Mouse (Mus musculus): ENCODE measurements around the gene Fpr-rs4. TPM values are rescaled to one million over a fixed set of nuclear protein-coding genes. Genes with fewer than 3 reads are reported as not detected.
"Not testable (repeated sequence)": the region's sequence is repeated elsewhere in the genome, so short reads cannot be mapped to it uniquely, and the experiment has no call there.

Fpr-rs4 gene
- not detected in 2 replicates for polyA plus RNA-seq (2014; fragmentation: Nextera tagmentation; extraction: Ambion mirVana)

DNA sequence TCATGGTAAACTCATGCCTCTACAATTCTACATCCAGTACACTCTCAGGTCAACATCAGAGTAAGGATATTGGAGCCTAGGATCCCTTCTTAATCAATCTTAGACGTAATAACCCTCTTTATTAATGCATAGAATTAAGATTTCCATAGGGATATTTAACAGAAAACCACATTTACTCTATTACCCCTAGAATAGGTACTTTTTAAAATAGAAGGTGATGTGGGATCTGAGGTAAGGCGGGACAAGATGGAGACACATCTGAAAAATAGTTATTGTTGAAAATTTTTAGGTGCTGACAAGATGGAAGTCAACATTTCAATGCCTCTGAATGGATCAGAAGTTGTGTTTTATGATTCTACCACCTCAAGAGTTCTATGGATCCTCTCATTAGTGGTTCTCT is at the start of gene Fpr-rs4:
Fpr-rs4 (plus strand) TSS at position 301 of the 400 bp plus-strand sequence.
- ATAC-seq (ENCODE audit: low FRiP score, low TSS enrichment), result no peak
- H3K9me3 ChIP-seq (ENCODE audit: control insufficient read depth, low read length), result 0 out of 2 replicates have a peak, but pooled peaks cover 2% of the 10 kb centered on the region
- no peak within 1 kb of the TSS for H3K4me2 ChIP-seq (ENCODE audit: low read length)
- no peak within 1 kb of the TSS for H3K4me3 ChIP-seq (replicated peaks; ENCODE audit: low read depth, low read length)
- no peaks in the 10 kb centered on the region for H3K4me1 ChIP-seq (ENCODE audit: control insufficient read depth, insufficient read depth, low read length)
- no peak within 1 kb of the TSS for H3K27ac ChIP-seq (replicated peaks; ENCODE audit: low read depth, low read length)
- 60% methylated on average over 2 of the region's 2 CpGs for WGBS
- H3K27me3 ChIP-seq (ENCODE audit: control insufficient read depth, insufficient read depth, low read length), result no peaks in the 10 kb centered on the region
- no peaks in the 10 kb centered on the region for H3K36me3 ChIP-seq (ENCODE audit: control insufficient read depth, insufficient read depth, low read length)
- DNase-seq, result no peak
- no peak within 1 kb of the TSS for H3K9ac ChIP-seq (replicated peaks; ENCODE audit: low read length)

DNA sequence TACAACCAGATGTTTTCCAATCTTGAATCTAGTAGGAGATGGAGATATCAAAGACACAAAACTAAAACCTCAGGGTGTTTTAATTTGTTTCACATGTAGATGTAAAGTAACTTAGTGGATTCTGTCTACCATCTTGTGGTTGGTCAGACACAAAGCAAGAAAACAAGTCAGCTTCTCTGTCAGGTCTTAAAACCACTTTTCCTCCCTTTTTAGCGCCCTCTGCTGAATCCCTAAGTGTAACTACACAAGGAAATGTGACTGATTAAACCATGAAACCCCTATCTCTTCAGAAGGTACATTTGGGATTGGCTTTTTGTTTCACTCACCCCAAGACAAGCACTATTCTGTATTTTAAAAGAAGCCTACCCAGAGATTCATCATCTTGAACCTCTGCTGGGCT is 48.1 kb upstream of the Fpr-rs4 start:
- Histone ChIP-seq H3K9me3 (ENCODE audit: control insufficient read depth, low read length) (peaks cover 1% of the 10 kb centered on the region), H3K9ac (replicated peaks; ENCODE audit: low read length) (no peak overlapping the region), H3K4me3 (replicated peaks; ENCODE audit: low read depth, low read length) (no peak overlapping the region), H3K36me3 (ENCODE audit: control insufficient read depth, insufficient read depth, low read length) (no peaks in the 10 kb centered on the region), H3K27me3 (ENCODE audit: control insufficient read depth, insufficient read depth, low read length) (no peaks in the 10 kb centered on the region), H3K27ac (replicated peaks; ENCODE audit: low read depth, low read length) (no peak overlapping the region), H3K4me1 (ENCODE audit: control insufficient read depth, insufficient read depth, low read length) (no peaks in the 10 kb centered on the region), H3K4me2 (ENCODE audit: low read length) (no peak overlapping the region)
- WGBS, result 25% methylated on average over 1 of the region's 1 CpGs
- no peak for ATAC-seq (ENCODE audit: low FRiP score, low TSS enrichment)
- peak; percentile 0 for DNase-seq

DNA sequence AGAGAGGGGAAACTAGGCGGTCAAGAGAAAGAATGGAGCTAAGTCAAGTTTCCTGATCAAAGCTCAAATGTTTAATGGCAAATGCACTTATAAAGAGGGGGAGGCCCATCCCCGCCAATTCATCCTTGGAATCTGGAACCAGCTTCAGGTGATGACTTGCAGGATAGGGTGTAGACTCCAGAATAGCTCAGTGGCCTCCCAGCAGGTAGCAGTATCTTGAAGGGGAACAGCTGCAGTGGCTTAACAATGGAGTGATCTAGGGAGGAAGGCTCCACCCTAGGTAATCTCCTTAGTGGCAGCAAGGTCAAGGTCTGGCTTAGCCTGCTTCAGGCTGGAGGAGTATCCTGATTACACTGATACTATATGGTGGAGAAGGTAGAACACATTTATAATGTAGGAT is 40.3 kb upstream of the Fpr-rs4 start:
- WGBS, result 67% methylated on average over 2 of the region's 2 CpGs
- not testable (repeated sequence) for H3K27me3 ChIP-seq (ENCODE audit: control insufficient read depth, insufficient read depth, low read length); H3K9me3 ChIP-seq (ENCODE audit: control insufficient read depth, low read length)

DNA sequence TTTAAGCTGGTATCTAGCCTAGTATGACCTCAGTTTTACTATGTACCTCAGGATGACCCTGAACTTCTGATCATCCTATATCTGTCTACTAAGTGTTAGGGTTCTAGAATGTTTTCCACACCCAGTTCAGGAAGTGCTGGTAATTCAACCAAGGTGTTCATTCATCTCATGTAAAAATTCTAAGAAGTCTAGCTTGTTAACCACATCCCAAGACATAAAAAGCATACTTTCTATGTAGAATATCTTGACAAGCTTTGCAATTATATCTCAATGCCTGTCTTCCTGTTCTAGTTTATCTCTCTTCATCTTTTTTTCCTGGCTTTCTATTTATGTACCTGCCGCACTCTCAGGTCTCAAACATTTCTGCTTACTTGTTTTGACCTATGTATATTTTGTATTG is 16.8 kb upstream of the Fpr-rs4 start:
- Histone ChIP-seq H3K4me1 (ENCODE audit: control insufficient read depth, insufficient read depth, low read length) (no peaks in the 10 kb centered on the region), H3K36me3 (ENCODE audit: control insufficient read depth, insufficient read depth, low read length) (no peaks in the 10 kb centered on the region), H3K9me3 (ENCODE audit: control insufficient read depth, low read length) (no peaks in the 10 kb centered on the region), H3K4me2 (ENCODE audit: low read length) (no peak overlapping the region), H3K27ac (replicated peaks; ENCODE audit: low read depth, low read length) (no peak overlapping the region), H3K27me3 (ENCODE audit: control insufficient read depth, insufficient read depth, low read length) (no peaks in the 10 kb centered on the region), H3K4me3 (replicated peaks; ENCODE audit: low read depth, low read length) (no peak overlapping the region), H3K9ac (replicated peaks; ENCODE audit: low read length) (no peak overlapping the region)
- WGBS, result 91% methylated on average over 1 of the region's 1 CpGs
- no peak for DNase-seq
- no peak for ATAC-seq (ENCODE audit: low FRiP score, low TSS enrichment)

More for the DNA sequence above, 40.3 kb upstream of the Fpr-rs4 start:
- not testable (repeated sequence) for H3K4me2 ChIP-seq (ENCODE audit: low read length); H3K4me3 ChIP-seq (replicated peaks; ENCODE audit: low read depth, low read length); H3K36me3 ChIP-seq (ENCODE audit: control insufficient read depth, insufficient read depth, low read length); DNase-seq; H3K4me1 ChIP-seq (ENCODE audit: control insufficient read depth, insufficient read depth, low read length); H3K27ac ChIP-seq (replicated peaks; ENCODE audit: low read depth, low read length); ATAC-seq (ENCODE audit: low FRiP score, low TSS enrichment); H3K9ac ChIP-seq (replicated peaks; ENCODE audit: low read length)

DNA sequence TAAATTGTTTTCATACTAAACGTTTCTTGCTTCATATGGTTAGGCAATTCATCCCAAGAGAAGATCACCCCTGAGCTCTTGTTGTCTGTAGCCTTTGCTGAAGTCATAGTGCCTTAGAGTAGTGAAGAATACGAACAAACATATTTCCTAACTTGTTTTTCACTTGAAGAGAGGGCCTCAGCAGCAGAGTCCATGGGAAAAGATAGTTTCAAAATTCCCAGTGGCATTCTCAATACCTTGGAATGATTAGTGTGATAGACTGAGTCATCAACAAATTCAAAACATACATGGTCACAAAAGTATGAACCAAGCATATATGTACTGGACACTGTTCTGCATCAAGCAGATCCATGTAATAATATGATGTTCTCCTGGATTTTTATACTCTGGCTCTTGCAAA is 27.6 kb downstream of the Fpr-rs4 start, which contains the start of gene Vmn2r124:
Vmn2r124 (plus strand) TSS at position 301 of the 400 bp plus-strand sequence.
- no peak within 1 kb of the TSS for H3K4me2 ChIP-seq (ENCODE audit: low read length)
- no peaks in the 10 kb centered on the region for H3K36me3 ChIP-seq (ENCODE audit: control insufficient read depth, insufficient read depth, low read length)
- no peaks in the 10 kb centered on the region for H3K4me1 ChIP-seq (ENCODE audit: control insufficient read depth, insufficient read depth, low read length)
- 49% methylated on average over 2 of the region's 2 CpGs for WGBS
- H3K9ac ChIP-seq (replicated peaks; ENCODE audit: low read length), result no peak within 1 kb of the TSS
- H3K4me3 ChIP-seq (replicated peaks; ENCODE audit: low read depth, low read length), result no peak within 1 kb of the TSS
- no peak for DNase-seq
- no peaks in the 10 kb centered on the region for H3K27me3 ChIP-seq (ENCODE audit: control insufficient read depth, insufficient read depth, low read length)
- H3K27ac ChIP-seq (replicated peaks; ENCODE audit: low read depth, low read length), result no peak within 1 kb of the TSS
- ATAC-seq (ENCODE audit: low FRiP score, low TSS enrichment), result no peak
- H3K9me3 ChIP-seq (ENCODE audit: control insufficient read depth, low read length), result no peaks in the 10 kb centered on the region

Other genes starting within 250 kb of the Fpr-rs4 start
- gene Spaca6, start 194.6 kb upstream of the Fpr-rs4 start, polyA plus RNA-seq (2014; fragmentation: Nextera tagmentation; extraction: Ambion mirVana), result 18.5 and 20.0 TPM in 2 replicates
- 0.78 and 1.2 TPM in 2 replicates for gene Has1, start 166.5 kb upstream of the Fpr-rs4 start, polyA plus RNA-seq (2014; fragmentation: Nextera tagmentation; extraction: Ambion mirVana)
- gene Fpr1, start 137.8 kb upstream of the Fpr-rs4 start, polyA plus RNA-seq (2014; fragmentation: Nextera tagmentation; extraction: Ambion mirVana), result not detected in 2 replicates
- not detected in 2 replicates for gene Fpr2, start 133.9 kb upstream of the Fpr-rs4 start, polyA plus RNA-seq (2014; fragmentation: Nextera tagmentation; extraction: Ambion mirVana)
- gene Fpr3, start 133.9 kb upstream of the Fpr-rs4 start, polyA plus RNA-seq (2014; fragmentation: Nextera tagmentation; extraction: Ambion mirVana), result not detected in 2 replicates
- not detected in 2 replicates for gene Vmn2r124, start 27.7 kb downstream of the Fpr-rs4 start, polyA plus RNA-seq (2014; fragmentation: Nextera tagmentation; extraction: Ambion mirVana)
- not detected in 2 replicates for gene Vmn2r91, start 63.3 kb downstream of the Fpr-rs4 start, polyA plus RNA-seq (2014; fragmentation: Nextera tagmentation; extraction: Ambion mirVana)
- not detected in 2 replicates for gene Vmn2r92, start 130.2 kb downstream of the Fpr-rs4 start, polyA plus RNA-seq (2014; fragmentation: Nextera tagmentation; extraction: Ambion mirVana)